Mouse (Mus musculus): ENCODE data around the gene Flt1. TPM values are rescaled to one million over a fixed set of nuclear protein-coding genes. Genes with fewer than 3 reads are reported as not detected.

The Flt1 gene
- total RNA-seq, 2 experiments from 2014 or later, result 37.5 to 40.7 TPM

GRCm38 (mm10) chr5:147724945-147725830 is 623 bp downstream of the Flt1 start:
- DNase-seq, result peak; percentile 82

GRCm38 (mm10) chr5:147724391-147724790 is 1.4 kb downstream of the Flt1 start:
- no peak for DNase-seq

- DNase-seq, result no peak
These were observed 2.0 kb downstream of the Flt1 start for GRCm38 (mm10) chr5:147723811-147724210.

GRCm38 (mm10) chr5:147721438-147721837 is 4.4 kb downstream of the Flt1 start:
- DNase-seq, result peak; percentile 17

GRCm38 (mm10) chr5:147718335-147718734 is 7.5 kb downstream of the Flt1 start:
- DNase-seq, result no peak

- DNase-seq, result no peak
These were observed 9.1 kb downstream of the Flt1 start for GRCm38 (mm10) chr5:147716697-147717217.

GRCm38 (mm10) chr5:147716276-147716675 is 9.5 kb downstream of the Flt1 start:
- DNase-seq, result no peak

- no peak for DNase-seq
These were observed 10.4 kb downstream of the Flt1 start for GRCm38 (mm10) chr5:147715391-147715790.

GRCm38 (mm10) chr5:147708500-147708899 is 17.3 kb downstream of the Flt1 start:
- no peak for DNase-seq

GRCm38 (mm10) chr5:147707479-147707878 is 18.3 kb downstream of the Flt1 start:
- DNase-seq, result no peak

GRCm38 (mm10) chr5:147704890-147705289 is 20.9 kb downstream of the Flt1 start:
- no peak for DNase-seq

GRCm38 (mm10) chr5:147702423-147702822 is 23.4 kb downstream of the Flt1 start:
- no peak for DNase-seq

GRCm38 (mm10) chr5:147701024-147701423 is 24.8 kb downstream of the Flt1 start:
- DNase-seq, result no peak

- DNase-seq, result no peak
These were observed 27.8 kb downstream of the Flt1 start for GRCm38 (mm10) chr5:147698044-147698443.

- no peak for DNase-seq
These were observed 28.6 kb downstream of the Flt1 start for GRCm38 (mm10) chr5:147697165-147697564.

- DNase-seq, result no peak
These were observed 33.2 kb downstream of the Flt1 start for GRCm38 (mm10) chr5:147692622-147693021.

GRCm38 (mm10) chr5:147683707-147684323 is 42.0 kb downstream of the Flt1 start:
- DNase-seq, result no peak

GRCm38 (mm10) chr5:147681224-147681623 is 44.6 kb downstream of the Flt1 start:
- DNase-seq, result peak; percentile 40

- peak; percentile 14 for DNase-seq
These were observed 45.1 kb downstream of the Flt1 start for GRCm38 (mm10) chr5:147680711-147681110.

- no peak for DNase-seq
These were observed 46.5 kb downstream of the Flt1 start for GRCm38 (mm10) chr5:147679316-147679715.

GRCm38 (mm10) chr5:147675791-147676190 is 50.0 kb downstream of the Flt1 start:
- no peak for DNase-seq

GRCm38 (mm10) chr5:147671765-147672424 is 53.9 kb downstream of the Flt1 start:
- no peak for DNase-seq
